10 mouse cellular contexts compared by ENCODE assay signal in the genomic region with DNA sequence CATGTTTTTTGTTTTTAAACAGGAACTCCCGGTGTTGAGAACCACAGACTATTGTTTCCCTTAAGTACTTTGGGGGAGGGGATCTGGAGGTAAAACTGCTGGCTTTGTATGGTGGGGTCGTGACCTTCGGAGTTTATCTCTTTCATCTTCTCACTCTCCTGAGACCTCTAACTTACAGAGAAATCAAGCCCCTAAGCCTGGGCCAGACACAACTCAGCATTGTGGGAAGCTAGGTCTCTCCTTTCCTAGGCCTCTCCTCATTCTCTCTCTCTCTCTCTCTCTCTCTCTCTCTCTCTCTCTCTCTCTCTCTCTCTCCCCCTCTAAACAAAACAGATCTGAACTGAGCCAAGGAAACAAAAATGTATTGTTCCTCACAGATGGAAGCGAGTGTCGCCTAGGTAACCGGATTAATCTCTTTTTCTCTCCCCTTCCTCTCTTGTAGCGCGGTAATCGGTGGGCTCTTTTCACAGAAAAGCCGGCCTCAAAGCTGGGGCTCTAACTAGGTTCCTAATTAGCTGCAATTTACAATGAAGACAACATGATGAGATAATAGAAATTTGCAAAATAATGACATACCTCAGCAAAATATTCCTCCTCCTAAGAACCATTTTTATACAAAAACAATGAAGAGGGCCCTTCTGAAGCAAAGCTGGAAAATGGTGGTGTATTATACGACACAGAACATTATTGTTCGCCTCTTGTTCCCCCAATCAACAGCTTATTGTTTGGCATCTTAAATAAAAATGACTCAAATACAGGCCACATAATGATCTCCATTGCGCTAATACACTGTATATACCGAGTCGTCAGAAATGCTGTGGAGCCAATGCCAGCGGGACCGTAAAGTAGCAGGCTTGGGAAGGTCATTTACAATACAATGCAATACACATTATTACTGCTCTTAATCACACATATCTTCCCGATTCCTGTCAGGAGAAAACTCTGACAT.
DNase-seq lines count a peak whose midpoint lies in the region; ATAC-seq lines count a peak whose summit lies in the region.
"Had no signal": no experiment of that assay in that cellular context is flagged by ENCODE, and none has a peak within 500 bp of the region (broad histone marks: within the 10 kb centered on the region; RNA-seq: fewer than 3 reads in every experiment).

No protein-coding gene starts in this region.

- 0 out of 2 replicates have a peak, but pooled peaks have one; percentile 60 for ATAC-seq in embryonic facial prominence, embryonic 14.5 days (ENCODE audit: low read depth)
- ATAC-seq in hindbrain, embryonic 16.5 days, result peak; percentile 70
- ATAC-seq in neural tube, embryonic 11.5 days (ENCODE audit: insufficient read depth, low FRiP score, low TSS enrichment), result peak; percentile 73

- WGBS in embryonic facial prominence, embryonic 14.5 days, result 36% methylated on average over 18 of the region's 18 CpGs
- 17% methylated on average over 18 of the region's 18 CpGs for WGBS in hindbrain, embryonic 16.5 days
- 22% methylated on average over 18 of the region's 18 CpGs for WGBS in neural tube, embryonic 11.5 days

- H3K4me3 ChIP-seq in embryonic facial prominence, embryonic 14.5 days (ENCODE audit: low read depth, low read length), result no peak overlapping the region
- no peak overlapping the region for H3K4me3 ChIP-seq in hindbrain, embryonic 16.5 days (ENCODE audit: low read length)
- no peak overlapping the region for H3K4me3 ChIP-seq in neural tube, embryonic 11.5 days (ENCODE audit: low read depth, low read length)
- H3K4me3 ChIP-seq: liver, embryonic 15.5 days had no signal

- H3K27me3 ChIP-seq in embryonic facial prominence, embryonic 14.5 days (replicated peaks; ENCODE audit: control insufficient read depth, insufficient read depth, low read length), result peaks cover 3% of the 10 kb centered on the region; the same call in 1 of the 2 replicates
- no peaks in the 10 kb centered on the region for H3K27me3 ChIP-seq in hindbrain, embryonic 16.5 days (replicated peaks; ENCODE audit: control insufficient read depth, insufficient read depth, low read length)
- no peaks in the 10 kb centered on the region for H3K27me3 ChIP-seq in neural tube, embryonic 11.5 days (ENCODE audit: control insufficient read depth, insufficient read depth, low read length)
- H3K27me3 ChIP-seq: liver, embryonic 15.5 days had no signal

- H3K36me3 ChIP-seq in embryonic facial prominence, embryonic 14.5 days (ENCODE audit: control insufficient read depth, insufficient read depth, low read length), result no peaks in the 10 kb centered on the region
- no peaks in the 10 kb centered on the region for H3K36me3 ChIP-seq in hindbrain, embryonic 16.5 days (ENCODE audit: control insufficient read depth, insufficient read depth, low read length)
- H3K36me3 ChIP-seq in neural tube, embryonic 11.5 days (ENCODE audit: control insufficient read depth, insufficient read depth, low read length), result no peaks in the 10 kb centered on the region
- H3K36me3 ChIP-seq: liver, embryonic 15.5 days had no signal

- H3K4me2 ChIP-seq in embryonic facial prominence, embryonic 14.5 days (ENCODE audit: low read depth, low read length), result no peak overlapping the region
- no peak overlapping the region for H3K4me2 ChIP-seq in hindbrain, embryonic 16.5 days (ENCODE audit: low read length)
- no peak overlapping the region for H3K4me2 ChIP-seq in neural tube, embryonic 11.5 days (ENCODE audit: low read depth)
- H3K4me2 ChIP-seq: liver, embryonic 15.5 days had no signal

- H3K4me1 ChIP-seq in embryonic facial prominence, embryonic 14.5 days (ENCODE audit: control insufficient read depth, insufficient read depth, low read length), result 0 out of 2 replicates have a peak, but pooled peaks cover 3% of the 10 kb centered on the region
- H3K4me1 ChIP-seq in hindbrain, embryonic 16.5 days (ENCODE audit: control insufficient read depth, insufficient read depth, low read depth, low read length), result peaks cover 5% of the 10 kb centered on the region
- peaks cover 10% of the 10 kb centered on the region; the same call in 1 of the 2 replicates for H3K4me1 ChIP-seq in neural tube, embryonic 11.5 days (ENCODE audit: control insufficient read depth, insufficient read depth, low read length)
- H3K4me1 ChIP-seq: liver, embryonic 15.5 days had no signal

- no peak overlapping the region for H3K9ac ChIP-seq in embryonic facial prominence, embryonic 14.5 days (ENCODE audit: low read depth, low read length)
- no peak overlapping the region for H3K9ac ChIP-seq in hindbrain, embryonic 16.5 days (ENCODE audit: low read depth, low read length)
- no peak overlapping the region for H3K9ac ChIP-seq in neural tube, embryonic 11.5 days (ENCODE audit: low read length)
- H3K9ac ChIP-seq: liver, embryonic 15.5 days had no signal

- no peaks in the 10 kb centered on the region for H3K9me3 ChIP-seq in embryonic facial prominence, embryonic 14.5 days (ENCODE audit: control insufficient read depth, low read length)
- H3K9me3 ChIP-seq in hindbrain, embryonic 16.5 days (ENCODE audit: control insufficient read depth, low read length), result no peaks in the 10 kb centered on the region
- no peaks in the 10 kb centered on the region for H3K9me3 ChIP-seq in neural tube, embryonic 11.5 days (ENCODE audit: control insufficient read depth, low read length)
- H3K9me3 ChIP-seq: liver, embryonic 15.5 days had no signal

- H3K27ac ChIP-seq in embryonic facial prominence, embryonic 14.5 days (replicated peaks; ENCODE audit: low read depth, low read length), result no peak overlapping the region
- H3K27ac ChIP-seq in hindbrain, embryonic 16.5 days (ENCODE audit: low read depth, low read length), result no peak overlapping the region; the same call in 1 of the 2 replicates
- H3K27ac ChIP-seq in neural tube, embryonic 11.5 days (ENCODE audit: low read depth, low read length), result 0 out of 2 replicates have a peak overlapping the region, but pooled peaks have one; percentile 35
- H3K27ac ChIP-seq: liver, embryonic 15.5 days had no signal

- peak; percentile 87 for DNase-seq in ZHBTc4 (ENCODE audit: low read depth, low spot score)
- DNase-seq in embryonic facial prominence, embryonic 14.5 days (ENCODE audit: low spot score), result peak; percentile 48
- peak; percentile 58 for DNase-seq in neural tube, embryonic 11.5 days (ENCODE audit: low spot score)
- DNase-seq in urinary bladder, postnatal 14 days (ENCODE audit: low spot score), result no peak
- no peak for DNase-seq in gastrocnemius, postnatal 10 days
- no peak for DNase-seq in frontal cortex, postnatal 36 days (ENCODE audit: low spot score in 2 of 2)
- DNase-seq: adrenal gland, postnatal 10 days; heart, postnatal 36 days had no signal

Comparison
In these comparisons a context has a peak if more than half of its experiments do, and no peak if none do; other contexts are left out.
1. DNase-seq: peak in ZHBTc4 (single experiment), embryonic facial prominence, embryonic 14.5 days (single experiment) and neural tube, embryonic 11.5 days (single experiment); none in urinary bladder, postnatal 14 days (single experiment), gastrocnemius, postnatal 10 days (single experiment) and frontal cortex, postnatal 36 days (0 of 2).
2. Peak in every context shown above with its lines, with median percentiles within 50 percentile points of each other: ATAC-seq.